Mouse (Mus musculus): ENCODE data around the gene Ldlrad3. TPM values are rescaled to one million over a fixed set of nuclear protein-coding genes. Genes with fewer than 3 reads are reported as not detected.
A peak's percentile ranks its signal among the peaks of the same experiment; 100 is the strongest.

Ldlrad3 gene
- total RNA-seq, 1 experiment from 2014 or later = 8.8 TPM

DNA sequence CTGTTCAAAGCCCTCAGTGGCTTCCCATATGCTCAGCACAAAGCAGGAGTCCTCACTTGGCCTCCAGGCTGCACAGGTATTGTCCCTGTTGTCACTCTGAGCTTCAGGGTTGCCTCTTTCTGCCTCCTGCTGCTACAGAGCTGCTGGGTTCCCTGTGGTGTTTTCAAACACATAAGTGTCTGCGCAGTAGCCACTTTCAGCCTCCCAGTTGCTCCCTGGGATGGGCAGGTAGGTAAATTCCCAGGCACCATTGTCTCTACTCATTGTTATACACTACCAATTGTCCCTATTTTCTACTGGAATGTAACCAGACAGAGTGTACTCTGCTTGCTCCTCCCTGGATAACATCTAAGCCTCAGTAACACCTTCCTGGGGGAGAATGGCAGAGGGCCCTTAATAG is 224.8 kb downstream of the Ldlrad3 start:
- DNase-seq = no peak

DNA sequence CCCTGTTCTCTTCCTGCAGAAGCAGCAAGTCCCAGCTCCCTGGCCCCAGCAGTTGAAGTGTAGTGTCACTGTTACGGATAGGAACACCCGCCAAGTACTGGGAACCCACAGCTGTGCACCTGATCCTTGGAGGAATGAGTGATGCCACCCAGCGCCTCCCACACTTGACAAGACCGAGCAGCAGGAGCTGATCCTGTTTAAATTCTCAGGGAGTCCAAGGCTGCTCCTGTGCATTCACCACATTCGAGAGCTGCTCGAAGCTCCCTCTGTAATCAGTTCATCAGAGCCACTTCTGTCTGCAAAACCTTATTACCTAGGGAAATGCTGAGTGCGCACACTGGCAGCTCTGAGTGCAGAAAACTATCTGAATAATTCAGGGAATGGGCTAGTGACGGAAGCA is 225.5 kb downstream of the Ldlrad3 start:
- DNase-seq = no peak

DNA sequence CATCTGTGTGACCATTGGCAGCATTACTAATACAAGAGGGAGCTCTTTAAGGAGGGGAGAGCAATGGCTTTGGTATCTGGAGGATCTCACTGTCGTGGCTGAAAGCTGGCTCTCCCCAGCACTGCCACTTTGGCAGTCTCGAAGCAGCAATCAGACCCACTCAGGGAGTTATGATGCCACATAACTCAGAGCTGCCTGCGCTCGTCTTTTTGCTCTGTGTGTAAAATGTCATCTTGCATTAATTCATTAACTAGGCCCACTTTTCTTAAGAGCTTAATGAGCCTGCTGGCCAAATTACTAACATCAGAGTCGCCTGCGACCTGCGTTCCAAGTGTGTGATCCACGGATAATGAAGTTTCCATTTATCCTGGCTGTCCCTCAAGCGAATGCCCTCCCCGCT is 230.1 kb downstream of the Ldlrad3 start:
- DNase-seq = no peak

DNA sequence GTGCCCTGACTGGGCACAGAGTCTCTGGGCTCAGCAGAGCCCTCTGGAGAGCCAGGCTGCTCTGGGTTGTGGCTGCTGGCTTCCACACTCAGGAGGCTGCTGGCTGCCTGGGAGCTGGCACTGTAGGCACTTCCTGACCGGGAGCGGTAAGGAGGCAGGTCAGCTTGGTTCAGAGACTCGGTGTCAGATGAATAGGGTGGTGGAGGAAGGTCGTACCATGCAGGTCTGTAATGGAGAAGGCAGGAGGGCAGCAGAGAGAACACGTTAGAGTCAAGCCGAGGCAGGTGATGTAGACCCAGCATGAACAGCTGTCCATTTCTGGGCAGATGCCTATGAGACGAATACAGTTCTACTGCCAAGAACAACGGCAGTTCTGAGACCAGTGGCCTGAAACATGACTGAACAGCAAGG is 233.2 kb downstream of the Ldlrad3 start:
- no peak for DNase-seq

DNA sequence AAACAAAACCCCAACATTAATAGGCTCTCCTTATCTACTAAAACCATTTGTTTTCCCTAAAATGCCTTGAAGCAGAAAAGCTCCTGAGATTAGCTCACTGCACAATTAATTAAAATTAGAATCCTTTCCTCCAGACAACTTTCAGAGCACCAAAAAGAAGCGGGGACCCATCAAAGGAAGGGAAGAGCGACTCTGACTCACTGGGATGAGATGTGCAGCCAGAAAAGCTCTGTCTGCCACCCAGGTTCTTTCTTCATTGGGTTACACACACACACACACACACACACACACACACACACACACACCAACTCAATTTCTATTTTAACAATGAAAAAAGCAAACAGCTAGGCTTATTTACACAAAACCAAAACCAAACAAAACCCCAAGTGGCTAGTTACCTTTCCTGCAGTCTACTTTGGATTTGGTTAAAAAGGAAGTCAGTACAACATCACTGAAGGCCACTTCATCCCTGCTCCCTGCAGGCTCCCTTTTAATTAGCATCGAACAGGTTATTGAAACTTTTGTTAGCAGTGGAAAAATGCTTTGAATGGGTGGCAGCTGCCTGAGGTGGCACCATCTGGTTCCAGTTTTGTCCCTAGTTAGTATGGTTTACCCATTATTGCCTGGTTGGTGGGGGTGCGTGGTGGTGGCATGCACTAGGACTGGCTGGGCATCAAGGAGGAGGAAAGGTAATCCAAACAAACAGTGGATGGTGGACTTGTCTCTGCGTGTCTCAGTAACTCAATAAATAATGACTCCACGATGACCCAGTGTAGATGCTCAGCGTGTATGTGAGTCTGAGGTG is 235.3 kb downstream of the Ldlrad3 start:
- DNase-seq = no peak

DNA sequence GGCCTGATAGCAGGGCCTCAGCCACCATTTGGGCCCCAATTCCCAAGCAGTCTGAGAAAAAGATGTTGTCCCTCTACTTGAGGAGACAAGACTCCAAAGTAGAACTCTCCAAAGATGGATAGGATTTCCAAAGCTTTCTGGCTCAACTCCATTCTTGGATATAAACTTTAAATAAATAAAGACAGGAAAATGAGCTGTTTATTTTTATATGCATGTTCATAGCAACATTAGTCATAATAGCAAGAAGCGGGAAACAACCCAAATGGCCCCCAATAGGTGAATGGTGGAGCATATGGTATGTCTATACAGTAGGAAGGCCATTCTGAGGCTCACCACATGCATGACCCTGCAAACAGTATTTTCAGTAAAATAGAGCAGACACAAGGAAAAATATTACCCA is 251.2 kb downstream of the Ldlrad3 start:
- DNase-seq = no peak

DNA sequence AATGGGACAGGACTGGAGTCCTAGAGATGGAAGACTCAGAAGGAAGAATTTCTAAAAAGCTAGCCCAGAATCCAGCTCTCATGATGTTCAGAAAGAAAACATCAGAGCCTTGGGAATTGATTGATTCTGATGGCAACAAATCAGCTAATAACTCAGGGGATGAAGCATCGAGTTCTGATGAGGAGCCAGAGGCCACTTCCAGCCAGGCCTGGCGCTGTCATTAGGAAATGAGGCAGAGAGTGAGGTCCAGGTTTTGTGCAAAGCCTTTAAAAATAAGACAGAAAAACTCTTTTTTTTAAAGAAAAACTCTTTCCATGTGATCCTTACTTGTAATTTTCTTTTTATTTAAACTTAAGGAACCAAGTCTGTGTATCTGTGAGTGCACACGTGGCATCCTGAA is 252.9 kb downstream of the Ldlrad3 start:
- DNase-seq = no peak

DNA sequence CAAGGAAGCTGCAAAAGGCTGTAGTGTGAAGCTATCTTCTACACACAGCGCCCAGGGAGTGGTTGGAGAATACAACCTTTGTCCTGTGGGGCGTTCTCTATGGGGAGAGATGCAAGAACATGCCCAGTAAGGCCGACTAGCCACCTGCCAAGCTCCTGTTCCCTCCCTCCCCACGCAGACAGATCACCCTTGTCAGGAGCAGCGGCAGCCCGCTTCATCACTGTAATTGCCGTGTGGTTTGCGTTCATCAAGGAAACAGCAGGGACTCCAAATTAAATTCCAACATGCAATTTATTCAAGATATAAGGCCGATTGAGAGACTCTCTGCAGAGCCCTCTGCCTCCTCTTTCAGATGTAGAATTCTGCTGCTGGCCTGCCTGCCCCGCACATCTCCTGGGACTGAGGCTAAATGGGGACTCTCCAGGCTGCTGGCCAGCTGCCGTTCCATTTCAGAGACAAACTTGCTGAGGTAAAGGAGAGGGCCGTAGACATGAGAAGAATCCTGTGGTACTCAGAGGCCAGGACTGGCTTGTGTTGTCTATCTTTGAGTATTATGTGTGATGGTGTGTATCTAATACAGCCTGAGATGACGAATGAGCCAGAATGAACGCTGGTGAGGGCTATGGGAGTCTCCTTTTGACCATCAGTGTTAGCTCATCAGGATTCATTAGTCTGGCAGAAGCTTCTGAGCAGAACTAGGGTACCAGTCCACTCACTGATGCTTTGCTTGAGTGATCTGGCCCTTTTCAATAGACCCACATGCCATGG is 253.8 kb downstream of the Ldlrad3 start:
- no peak for DNase-seq

DNA sequence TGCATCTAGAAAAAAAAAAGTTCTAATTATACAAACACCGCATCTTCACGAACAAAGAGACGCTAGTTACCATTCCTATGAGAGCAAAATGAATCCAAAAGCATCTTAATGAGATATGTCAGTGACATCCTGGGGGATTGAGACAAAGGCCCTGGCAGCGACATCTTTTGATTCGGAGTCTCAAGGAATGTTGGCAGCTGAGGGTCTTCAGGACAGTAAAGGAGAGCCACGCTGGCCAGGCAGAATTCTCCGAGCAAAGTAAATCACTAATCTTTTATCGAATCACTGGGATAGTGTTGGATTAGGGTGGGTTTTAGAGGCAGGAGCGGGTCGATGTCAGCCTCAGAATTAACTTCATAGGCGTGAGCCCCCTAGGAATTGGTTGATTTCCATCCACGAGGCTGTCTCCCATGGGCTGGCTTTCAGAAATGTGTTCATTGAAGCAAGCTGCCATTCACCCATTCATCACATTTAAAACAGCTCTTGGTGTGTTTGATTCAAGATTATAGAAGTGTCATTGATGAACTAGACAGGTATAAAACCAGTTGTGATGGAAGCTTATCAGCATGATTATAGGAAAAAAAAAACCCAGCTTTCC is 260.5 kb downstream of the Ldlrad3 start:
- DNase-seq = no peak

DNA sequence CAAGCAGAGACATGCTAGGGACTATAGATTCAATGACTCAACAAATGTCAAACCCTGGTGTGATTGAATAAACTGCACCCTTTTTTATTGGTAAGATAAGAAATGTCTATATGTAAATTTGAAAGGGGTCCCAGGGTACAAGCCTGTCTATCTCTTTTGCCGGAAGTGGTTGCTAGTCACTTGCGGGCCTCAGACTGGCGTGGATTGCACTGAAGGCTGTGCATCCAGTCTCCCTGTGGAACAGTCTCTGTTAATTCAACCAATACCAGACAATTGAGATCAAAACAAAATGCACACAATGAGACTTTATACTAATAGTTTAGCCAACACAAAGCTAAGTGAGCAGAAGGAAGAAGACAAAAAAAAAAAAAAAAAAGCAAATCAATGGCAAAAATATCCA is 261.0 kb downstream of the Ldlrad3 start:
- no peak for DNase-seq

DNA sequence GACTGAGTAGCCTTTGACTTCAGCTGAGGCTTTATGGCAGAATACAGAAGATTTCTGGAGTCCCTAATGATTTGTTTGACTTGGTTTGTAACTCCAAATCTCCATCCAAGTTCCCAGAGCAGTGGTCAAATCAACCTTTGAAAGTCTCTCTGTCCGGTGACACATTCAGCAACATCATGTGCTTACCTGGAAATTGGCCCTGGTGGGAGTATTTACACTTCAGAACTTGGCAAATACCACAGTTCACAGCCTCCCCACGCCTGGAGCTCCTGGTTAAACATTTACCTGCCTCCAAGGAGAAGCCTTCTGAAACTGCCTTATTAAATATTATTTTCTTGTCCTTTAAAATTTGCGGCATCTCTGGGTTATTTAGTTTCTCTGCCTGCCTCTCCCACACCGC is 263.0 kb downstream of the Ldlrad3 start:
- DNase-seq = no peak

DNA sequence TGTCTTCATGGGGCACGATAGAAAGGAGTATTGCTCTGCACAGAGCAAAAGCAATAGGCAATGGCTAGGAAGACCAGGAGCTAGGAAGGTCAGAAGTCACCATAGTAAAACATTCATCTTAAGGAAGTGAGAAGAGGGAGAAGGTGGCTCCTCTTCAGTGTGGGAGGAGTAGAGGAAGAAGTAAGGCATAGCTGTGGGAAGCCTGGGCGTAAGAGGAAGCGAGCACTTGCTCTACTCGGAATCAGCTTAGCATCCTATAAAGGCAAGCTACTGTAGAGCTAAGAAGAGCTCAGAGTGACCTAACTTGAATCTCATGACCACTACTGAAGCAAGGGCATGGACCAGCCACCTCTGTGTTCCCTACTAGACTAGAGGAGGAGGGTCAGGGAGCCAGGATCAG is 263.9 kb downstream of the Ldlrad3 start:
- no peak for DNase-seq

DNA sequence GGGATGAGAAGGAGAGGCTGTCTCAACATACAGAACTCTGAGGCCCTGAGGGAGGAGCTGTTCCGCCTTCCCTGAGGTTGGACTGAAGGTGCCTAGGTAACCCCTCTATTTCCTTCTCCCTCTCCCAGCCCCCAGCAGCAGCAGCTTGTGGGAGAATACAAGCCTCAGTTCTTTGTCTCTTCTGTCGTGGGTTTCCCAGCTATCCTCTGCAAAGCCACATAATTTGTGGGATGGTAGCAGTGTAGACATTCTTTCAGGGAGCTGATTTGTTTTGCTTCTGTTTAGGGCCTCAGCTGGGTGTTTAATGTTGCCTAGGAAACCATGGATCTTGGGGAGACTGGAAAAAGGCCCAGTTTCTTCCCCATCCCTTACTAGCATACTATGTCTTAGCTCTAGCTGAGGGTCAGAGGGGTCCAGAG is 266.0 kb downstream of the Ldlrad3 start:
- no peak for DNase-seq

DNA sequence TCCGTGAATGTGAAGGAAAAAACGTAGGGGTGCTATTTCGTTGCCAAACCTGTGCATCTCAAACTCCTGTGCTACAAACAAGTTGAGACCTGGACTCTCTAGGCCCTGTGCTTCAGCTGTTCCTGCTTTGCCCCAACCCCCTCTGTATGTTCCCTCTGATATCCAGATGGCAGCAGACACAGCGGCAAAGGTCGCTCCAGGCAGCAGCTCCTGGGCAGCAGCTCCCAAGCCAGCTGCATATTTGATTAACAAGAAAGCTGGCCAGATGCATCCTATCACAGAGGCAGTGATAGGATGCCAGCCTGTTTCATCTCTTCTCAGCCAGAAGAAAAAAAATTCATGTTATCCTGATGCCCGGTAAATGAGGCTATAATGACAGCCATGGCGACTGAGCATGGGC is 267.7 kb downstream of the Ldlrad3 start:
- no peak for DNase-seq

DNA sequence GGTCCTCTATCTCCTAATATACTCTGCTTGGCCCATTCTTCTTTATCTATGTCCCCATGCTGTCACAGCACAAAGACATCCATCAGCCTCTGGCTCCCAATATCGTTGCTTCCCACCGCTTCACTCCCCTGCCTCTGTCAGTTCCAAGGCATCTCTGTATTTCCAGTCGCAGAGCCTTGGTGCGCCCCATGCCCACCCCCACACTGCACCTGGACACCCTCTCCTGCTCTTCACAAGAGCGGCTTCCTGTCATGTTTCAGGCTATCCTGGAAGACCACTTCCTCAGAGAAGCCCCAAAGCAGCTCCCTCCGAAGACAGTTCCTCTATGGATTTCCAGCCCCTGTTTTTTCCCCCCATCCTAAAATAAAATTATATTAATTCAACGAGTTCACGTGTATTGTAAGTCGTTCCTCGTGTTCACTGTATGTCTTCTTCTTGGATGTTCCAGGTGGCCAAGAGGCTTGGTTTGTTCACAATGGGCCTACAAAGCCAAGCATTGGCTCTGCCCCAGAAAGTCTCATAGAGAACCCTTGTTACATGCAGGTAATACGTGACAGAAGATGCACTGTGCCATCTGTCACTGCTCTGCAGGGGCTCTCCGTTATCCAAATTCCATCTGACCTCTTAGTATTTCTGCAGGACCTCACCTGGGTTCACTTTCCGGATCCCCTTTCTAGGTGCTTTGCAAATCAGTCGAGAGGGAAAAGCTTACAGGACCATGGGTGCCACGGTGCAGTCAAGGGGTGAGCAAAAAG is 276.7 kb downstream of the Ldlrad3 start:
- no peak for DNase-seq

DNA sequence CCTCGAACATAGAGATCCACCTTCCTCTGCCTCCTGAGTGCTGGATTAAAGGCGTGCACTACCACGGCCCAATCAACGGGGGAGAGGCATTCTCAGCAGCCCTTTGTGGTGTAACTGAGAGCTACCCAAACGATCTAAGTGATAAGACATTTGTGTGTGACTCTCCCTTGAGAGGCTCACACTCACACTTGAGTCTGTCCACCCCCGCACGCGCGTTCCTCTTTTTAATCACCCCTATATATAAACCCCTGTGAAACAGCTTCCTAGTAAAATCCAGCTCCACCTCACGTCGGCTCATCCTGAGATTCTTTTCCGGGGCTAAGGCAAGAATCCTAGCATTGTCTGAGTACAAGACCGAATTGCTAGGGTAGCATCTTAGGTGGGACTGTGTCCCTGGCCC is 277.4 kb downstream of the Ldlrad3 start:
- DNase-seq = no peak

DNA sequence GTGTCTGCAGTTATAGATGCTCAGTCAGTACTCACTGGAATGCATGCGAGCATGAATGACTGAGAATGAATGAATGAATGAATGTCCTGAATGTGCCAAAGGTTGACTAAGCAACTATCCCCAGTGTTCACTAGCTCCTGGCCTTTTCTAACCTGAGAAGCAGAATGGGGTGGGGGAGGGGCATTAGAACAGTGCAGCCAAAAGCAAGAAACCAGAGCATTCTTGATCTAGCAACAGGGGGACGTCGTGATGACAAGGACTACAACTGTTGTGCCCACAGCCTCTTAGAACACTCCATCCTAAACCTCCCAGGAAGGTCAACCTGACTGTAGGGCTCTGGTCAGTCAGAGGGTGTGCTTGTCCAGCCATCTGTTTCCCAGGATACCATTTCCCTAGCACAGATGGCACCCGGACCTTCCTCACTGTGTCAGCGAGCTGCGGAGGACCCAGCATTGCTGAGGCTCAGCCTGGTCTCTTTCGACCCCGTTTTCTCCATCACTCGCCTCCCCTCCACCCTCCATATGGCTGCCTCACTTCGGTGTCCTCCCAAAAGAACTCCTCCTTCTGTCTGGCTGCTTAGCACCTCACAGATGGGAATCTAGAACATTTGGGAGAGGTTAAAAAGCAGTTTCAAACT is 278.7 kb downstream of the Ldlrad3 start:
- no peak for DNase-seq

DNA sequence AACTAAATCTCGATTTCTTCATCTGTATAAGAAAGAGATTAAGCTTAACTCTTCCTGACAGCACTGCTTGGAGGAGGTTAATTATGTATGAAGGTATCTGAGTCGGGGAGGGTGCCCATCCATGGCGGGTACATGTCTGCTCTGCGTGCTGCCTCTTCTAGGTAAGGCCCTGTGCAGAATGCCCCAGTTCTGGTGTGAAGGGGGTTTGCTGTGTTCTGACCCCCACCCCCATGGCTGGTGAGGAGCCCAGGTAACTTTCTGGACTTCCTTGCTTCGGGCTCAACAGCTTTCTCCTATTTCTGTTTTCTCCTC is 279.9 kb downstream of the Ldlrad3 start:
- DNase-seq = no peak

DNA sequence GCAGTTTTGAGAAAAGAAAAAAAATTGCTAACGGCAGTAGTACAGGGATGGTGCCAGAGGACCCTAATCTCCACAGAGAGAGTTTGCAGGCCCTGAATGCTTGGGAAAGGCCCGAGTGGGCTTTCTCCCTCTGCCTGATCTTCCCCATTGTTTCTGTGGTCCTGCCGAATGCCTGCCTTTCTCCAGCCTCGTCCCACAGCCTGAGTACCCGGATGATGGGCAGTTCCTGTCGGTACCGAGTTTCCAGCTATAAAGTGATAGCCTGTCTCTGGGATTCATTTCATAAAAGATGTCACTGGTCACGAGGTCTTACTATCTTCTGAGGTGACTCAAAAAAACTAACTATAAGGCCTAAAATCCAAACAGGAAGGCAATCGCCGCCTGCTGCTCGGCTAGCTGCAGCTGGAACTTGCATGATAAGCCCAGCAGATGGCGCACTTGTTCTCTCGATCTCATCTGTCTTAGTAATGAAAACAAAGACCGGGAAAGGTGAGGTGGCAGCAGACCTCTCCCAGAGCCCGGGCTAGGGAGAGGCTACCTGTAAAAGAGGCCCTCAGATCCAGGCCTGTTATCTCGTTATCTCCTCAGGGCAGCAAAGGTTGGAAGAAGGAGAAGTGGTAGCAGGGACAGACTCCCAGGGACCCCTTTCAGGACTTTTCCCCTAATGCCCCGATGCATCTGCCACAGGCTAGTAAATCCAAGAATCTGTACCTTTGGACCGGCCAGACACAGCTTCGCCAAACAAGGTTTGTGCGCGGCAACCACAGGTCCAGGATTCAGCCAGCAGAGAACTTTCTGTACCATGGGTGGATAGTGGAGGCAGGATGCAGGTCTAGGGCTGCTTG is 280.4 kb downstream of the Ldlrad3 start:
- DNase-seq = peak; percentile 77

DNA sequence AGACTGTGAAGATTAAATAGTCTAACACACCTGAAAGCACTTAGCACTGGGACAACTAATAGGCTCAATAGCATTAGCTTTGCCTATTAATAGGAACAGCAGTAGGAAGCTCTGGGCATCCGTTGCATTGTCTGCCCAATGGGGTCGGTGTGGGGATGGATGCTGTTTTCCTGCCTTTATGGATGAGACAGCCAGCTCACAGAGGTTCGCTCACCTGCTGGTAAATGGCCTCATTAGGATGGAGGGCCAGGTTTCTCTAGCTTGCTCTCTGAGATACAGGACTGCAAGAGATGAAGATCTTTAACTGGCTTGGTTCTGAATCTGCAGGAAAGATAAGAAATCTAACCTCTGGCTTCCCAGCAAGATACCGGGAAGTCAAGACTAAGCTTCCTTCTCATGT is 284.0 kb downstream of the Ldlrad3 start:
- DNase-seq = no peak
